Mouse (Mus musculus) thymus, postnatal 4 days (tissue): Measurements from ENCODE around the gene Gm13420.

ENCODE experiments used
- DNase-seq: peaks from one replicate; pipeline ENCODE4 v3.0.0; 2021

The Gm13420 gene

GRCm38 (mm10) chr2:29700898-29701297, 50.6 kb downstream of the Gm13420 start:
- DNase-seq: no peak

- no peak for DNase-seq
Measured at GRCm38 (mm10) chr2:29698421-29699290, 52.8 kb downstream of the Gm13420 start.

GRCm38 (mm10) chr2:29696207-29696800, 55.2 kb downstream of the Gm13420 start:
- DNase-seq: no peak
